Mouse (Mus musculus): ENCODE measurements at regions not wholly inside any gene's neighbourhood (a gene's known extent, or its start where the extent isn't known, plus 50 kb on each side); places are given as distances from the start of the nearest gene placed in this dataset.

DNA sequence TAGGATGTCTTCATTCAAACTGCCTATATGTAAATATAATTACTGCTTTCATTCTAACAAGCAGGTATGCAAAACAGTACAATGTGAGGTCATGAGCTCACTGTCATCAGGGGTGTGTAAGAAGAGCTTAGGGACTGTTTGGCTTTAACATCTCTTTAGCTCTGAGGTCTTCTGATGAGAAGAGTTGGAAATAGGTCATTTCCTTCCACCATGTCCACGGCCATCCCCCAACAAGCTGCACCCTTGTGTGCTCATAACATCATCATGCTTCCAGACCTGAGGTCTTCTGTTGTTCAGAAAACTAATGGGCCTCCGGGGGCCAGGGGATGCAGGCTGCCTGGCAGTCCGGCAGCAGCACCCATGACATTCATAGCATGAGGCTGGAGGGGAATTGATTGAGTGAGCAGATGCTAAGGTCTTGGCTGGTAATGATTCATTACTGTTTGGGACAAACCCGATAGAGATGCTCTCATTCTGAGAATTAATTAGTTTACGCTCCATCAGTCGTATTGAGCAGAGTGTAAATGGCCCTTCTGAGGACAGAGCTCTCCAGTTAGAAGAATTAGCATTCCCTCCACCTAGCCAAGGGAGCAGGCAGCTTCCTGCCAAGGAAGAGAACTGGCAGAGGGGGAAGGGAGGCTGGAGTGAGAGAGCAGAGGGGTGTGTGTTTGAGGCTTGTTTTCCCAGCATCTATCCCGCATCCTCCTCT lies 64.0 kb downstream of the Rps24 start:
- Histone ChIP-seq H3K27ac (ENCODE audit: low read depth, low read length) (peak overlapping the region; percentile 80), H3K36me3 (ENCODE audit: control insufficient read depth, insufficient read depth, low read length) (no peaks in the 10 kb centered on the region), H3K4me3 (ENCODE audit: low read depth, low read length) (no peak overlapping the region), H3K9me3 (ENCODE audit: control insufficient read depth, low read length) (no peaks in the 10 kb centered on the region), H3K4me1 (replicated peaks; ENCODE audit: control insufficient read depth, insufficient read depth, low read length) (peaks cover 6% of the 10 kb centered on the region; the same call in 1 of the 2 replicates), H3K4me2 (ENCODE audit: low read depth, low read length, severe bottlenecking) (peak overlapping the region; percentile 18; the same call in 1 of the 2 replicates), H3K9ac (ENCODE audit: low read length) (no peak overlapping the region), H3K27me3 (ENCODE audit: control insufficient read depth, insufficient read depth, low read length) (no peaks in the 10 kb centered on the region)
- DNase-seq (ENCODE audit: low spot score) (peak; percentile 69), ATAC-seq (replicated peaks; ENCODE audit: low FRiP score) (peak; percentile 94)
- 34% methylated on average over 7 of the region's 7 CpGs for WGBS

DNA sequence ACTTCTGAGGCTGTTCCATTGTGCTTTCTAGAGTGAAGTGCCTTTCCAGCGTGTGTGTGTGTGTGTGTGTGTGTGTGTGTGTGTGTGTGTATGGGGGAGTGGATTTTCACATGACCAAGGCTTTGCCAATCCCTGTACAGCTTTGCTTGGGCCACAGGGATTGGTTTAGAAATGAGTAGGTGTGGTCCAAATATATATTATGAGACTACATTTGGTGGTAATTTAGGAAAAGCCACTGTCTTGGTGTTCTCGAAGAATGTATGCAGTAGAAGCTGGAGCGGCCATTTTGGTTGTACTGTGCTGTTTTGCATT lies 64.5 kb downstream of the Rps24 start:
- Histone ChIP-seq H3K9ac (ENCODE audit: low read length) (no peak overlapping the region), H3K36me3 (ENCODE audit: control insufficient read depth, insufficient read depth, low read length) (no peaks in the 10 kb centered on the region), H3K27me3 (ENCODE audit: control insufficient read depth, insufficient read depth, low read length) (no peaks in the 10 kb centered on the region), H3K27ac (ENCODE audit: low read depth, low read length) (peak overlapping the region; percentile 80), H3K4me2 (ENCODE audit: low read depth, low read length, severe bottlenecking) (peak overlapping the region; percentile 18; the same call in 1 of the 2 replicates), H3K4me3 (ENCODE audit: low read depth, low read length) (no peak overlapping the region), H3K9me3 (ENCODE audit: control insufficient read depth, low read length) (no peaks in the 10 kb centered on the region), H3K4me1 (replicated peaks; ENCODE audit: control insufficient read depth, insufficient read depth, low read length) (peaks cover 6% of the 10 kb centered on the region; the same call in 1 of the 2 replicates)
- ATAC-seq (replicated peaks; ENCODE audit: low FRiP score): peak; percentile 77; the same call in 1 of the 2 replicates
- WGBS: 64% methylated on average over 3 of the region's 3 CpGs
- DNase-seq (ENCODE audit: low spot score): no peak

DNA sequence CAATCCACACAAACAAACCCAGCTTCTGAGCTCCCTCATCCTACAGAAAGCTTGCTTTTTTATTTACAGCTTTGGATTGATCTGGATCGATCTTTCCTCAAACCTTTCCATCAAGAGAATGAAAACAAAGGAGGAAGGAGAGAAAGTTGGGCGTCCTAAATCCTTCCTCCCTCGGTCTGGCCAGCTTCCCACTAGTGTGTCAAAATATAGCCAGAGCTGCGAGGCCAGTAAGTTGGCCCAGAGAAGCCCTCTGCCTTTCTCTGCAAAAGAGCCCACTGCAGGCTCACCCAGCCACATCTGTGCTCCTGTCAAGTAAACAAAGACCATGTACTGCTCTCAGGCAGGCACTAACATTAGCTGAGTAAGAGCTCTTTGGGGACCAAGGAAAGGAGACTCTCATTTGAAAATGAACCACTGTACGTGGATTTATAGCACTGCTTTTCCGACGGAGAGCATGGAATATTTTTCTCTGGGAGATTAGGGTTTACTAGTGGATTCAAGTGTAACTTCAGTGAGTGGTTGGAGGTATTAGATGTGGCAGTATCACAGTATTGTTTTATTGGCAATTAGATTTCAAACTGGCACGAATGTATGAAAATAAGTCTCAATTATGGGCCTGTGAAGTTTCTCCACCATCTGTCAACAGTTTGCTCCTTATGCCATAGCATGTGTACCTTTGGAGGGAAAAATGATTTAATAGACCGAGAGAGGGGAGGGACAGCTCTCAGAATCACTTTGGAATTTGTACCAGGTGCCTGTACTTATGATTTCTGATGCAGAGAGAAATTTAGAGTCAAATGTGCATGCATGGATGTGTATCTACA lies 78.1 kb downstream of the Rps24 start:
- H3K27ac ChIP-seq (ENCODE audit: low read depth, low read length): no peak overlapping the region
- DNase-seq (ENCODE audit: low spot score): no peak
- H3K4me1 ChIP-seq (replicated peaks; ENCODE audit: control insufficient read depth, insufficient read depth, low read length): 0 out of 2 replicates have a peak, but pooled peaks cover 1% of the 10 kb centered on the region
- H3K9me3 ChIP-seq (ENCODE audit: control insufficient read depth, low read length): no peaks in the 10 kb centered on the region
- ATAC-seq (replicated peaks; ENCODE audit: low FRiP score): no peak
- H3K36me3 ChIP-seq (ENCODE audit: control insufficient read depth, insufficient read depth, low read length): no peaks in the 10 kb centered on the region
- no peak overlapping the region for H3K4me3 ChIP-seq (ENCODE audit: low read depth, low read length)
- H3K27me3 ChIP-seq (ENCODE audit: control insufficient read depth, insufficient read depth, low read length): no peaks in the 10 kb centered on the region
- WGBS: 79% methylated on average over 9 of the region's 9 CpGs
- no peak overlapping the region for H3K4me2 ChIP-seq (ENCODE audit: low read depth, low read length, severe bottlenecking)
- H3K9ac ChIP-seq (ENCODE audit: low read length): no peak overlapping the region

DNA sequence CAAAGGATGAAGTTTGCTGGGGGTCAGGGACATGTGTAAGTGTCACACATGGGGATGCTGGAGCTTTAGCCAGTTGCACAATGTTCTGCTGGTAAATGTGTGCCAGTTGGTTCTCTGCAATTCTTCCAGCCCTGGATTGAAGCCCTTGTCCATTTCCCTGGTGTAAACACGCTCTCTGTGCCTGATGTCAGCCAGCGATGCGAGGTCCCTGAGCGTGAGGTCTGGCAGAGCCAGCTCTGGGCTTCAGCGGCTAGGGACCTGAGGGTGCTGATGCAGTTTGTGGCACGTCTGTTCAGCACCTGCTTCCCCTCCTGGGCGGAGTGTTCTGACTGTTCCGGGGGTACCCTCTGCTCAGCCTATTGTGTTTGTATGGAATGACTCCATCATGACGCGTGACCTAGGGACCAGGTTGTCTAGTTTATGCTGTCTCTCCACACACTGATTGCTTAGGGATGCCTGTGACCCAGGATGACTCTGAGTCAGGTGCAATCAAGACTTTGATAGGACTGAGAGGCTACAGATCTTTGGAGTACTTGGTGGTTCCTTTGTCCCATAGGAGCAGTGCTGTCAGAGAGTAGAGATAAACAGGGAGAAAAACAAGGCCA lies 78.9 kb downstream of the Rps24 start:
- 88% methylated on average over 10 of the region's 10 CpGs for WGBS

DNA sequence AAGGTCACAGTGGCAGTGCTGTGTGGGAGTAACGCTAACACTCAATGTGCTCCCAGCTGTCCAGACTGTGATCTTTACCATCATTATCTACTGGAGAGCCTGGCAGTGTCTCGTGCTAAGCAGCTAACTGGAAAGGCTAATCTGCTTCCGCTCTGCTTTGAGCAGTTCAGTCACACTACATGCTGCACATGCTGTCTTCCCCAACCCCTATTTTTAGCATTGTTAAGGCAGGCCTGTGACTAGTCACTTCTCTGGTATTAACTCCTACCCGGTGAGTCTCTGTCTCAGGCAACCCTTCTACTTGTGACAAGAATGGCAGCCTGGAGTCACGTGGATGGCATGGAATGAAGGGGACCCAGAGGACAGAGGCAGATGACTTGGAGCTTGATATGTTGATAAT lies 88.2 kb downstream of the Rps24 start:
- H3K9me3 ChIP-seq (ENCODE audit: control insufficient read depth, low read length): no peaks in the 10 kb centered on the region
- no peak for DNase-seq (ENCODE audit: low spot score)
- no peak for ATAC-seq (replicated peaks; ENCODE audit: low FRiP score)
- H3K4me1 ChIP-seq (replicated peaks; ENCODE audit: control insufficient read depth, insufficient read depth, low read length): peaks cover 12% of the 10 kb centered on the region
- no peak overlapping the region for H3K9ac ChIP-seq (ENCODE audit: low read length)
- 87% methylated on average over 5 of the region's 5 CpGs for WGBS
- no peak overlapping the region for H3K4me2 ChIP-seq (ENCODE audit: low read depth, low read length, severe bottlenecking)
- H3K36me3 ChIP-seq (ENCODE audit: control insufficient read depth, insufficient read depth, low read length): no peaks in the 10 kb centered on the region
- no peak overlapping the region for H3K27ac ChIP-seq (ENCODE audit: low read depth, low read length)
- no peak overlapping the region for H3K4me3 ChIP-seq (ENCODE audit: low read depth, low read length)
- H3K27me3 ChIP-seq (ENCODE audit: control insufficient read depth, insufficient read depth, low read length): no peaks in the 10 kb centered on the region

More for the DNA sequence above, 78.9 kb downstream of the Rps24 start:
- H3K4me1 ChIP-seq (replicated peaks; ENCODE audit: control insufficient read depth, insufficient read depth, low read length): 0 out of 2 replicates have a peak, but pooled peaks cover 1% of the 10 kb centered on the region
- no peaks in the 10 kb centered on the region for H3K27me3 ChIP-seq (ENCODE audit: control insufficient read depth, insufficient read depth, low read length)
- H3K4me3 ChIP-seq (ENCODE audit: low read depth, low read length): no peak overlapping the region
- no peak overlapping the region for H3K9ac ChIP-seq (ENCODE audit: low read length)
- ATAC-seq (replicated peaks; ENCODE audit: low FRiP score) (no peak), DNase-seq (ENCODE audit: low spot score) (no peak)
- no peaks in the 10 kb centered on the region for H3K9me3 ChIP-seq (ENCODE audit: control insufficient read depth, low read length)
- no peak overlapping the region for H3K27ac ChIP-seq (ENCODE audit: low read depth, low read length)
- no peaks in the 10 kb centered on the region for H3K36me3 ChIP-seq (ENCODE audit: control insufficient read depth, insufficient read depth, low read length)
- no peak overlapping the region for H3K4me2 ChIP-seq (ENCODE audit: low read depth, low read length, severe bottlenecking)

DNA sequence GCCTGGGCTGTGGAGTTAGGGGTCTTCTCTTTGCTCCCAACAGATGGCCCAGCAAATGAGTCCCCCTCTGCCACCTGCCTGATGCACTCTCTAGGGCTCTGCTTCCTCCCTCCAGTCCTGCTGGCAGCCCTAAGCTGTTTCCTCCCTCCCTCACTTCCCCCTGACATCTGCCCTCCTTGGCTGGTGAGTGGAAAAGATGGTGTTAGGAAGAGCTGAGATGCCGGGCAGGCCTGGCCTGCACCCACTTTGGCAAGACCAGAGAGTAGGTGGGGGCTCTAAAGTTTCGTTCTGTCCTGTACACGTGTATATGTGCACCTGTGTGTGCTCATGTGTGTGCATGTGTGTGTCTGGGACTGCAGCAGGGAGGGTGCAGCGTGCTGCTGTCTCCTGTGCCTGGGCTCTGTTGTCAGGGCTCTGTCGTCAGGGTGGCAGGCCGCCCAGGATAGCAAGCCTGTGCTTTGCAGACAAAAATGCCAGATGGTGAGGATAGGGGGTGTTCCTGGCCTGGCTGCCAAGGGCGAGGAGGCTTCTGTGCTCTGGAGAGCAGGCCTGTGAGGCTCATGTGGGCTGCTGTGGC lies 91.7 kb downstream of the Rps24 start:
- DNase-seq (ENCODE audit: low spot score) (peak; percentile 56), ATAC-seq (replicated peaks; ENCODE audit: low FRiP score) (peak; percentile 80)
- Histone ChIP-seq H3K36me3 (ENCODE audit: control insufficient read depth, insufficient read depth, low read length) (no peaks in the 10 kb centered on the region), H3K4me2 (ENCODE audit: low read depth, low read length, severe bottlenecking) (no peak overlapping the region), H3K4me3 (ENCODE audit: low read depth, low read length) (no peak overlapping the region), H3K9me3 (ENCODE audit: control insufficient read depth, low read length) (no peaks in the 10 kb centered on the region), H3K27ac (ENCODE audit: low read depth, low read length) (peak overlapping the region; percentile 75), H3K9ac (ENCODE audit: low read length) (peak overlapping the region; percentile 0; the same call in 1 of the 2 replicates), H3K4me1 (replicated peaks; ENCODE audit: control insufficient read depth, insufficient read depth, low read length) (peaks cover 12% of the 10 kb centered on the region), H3K27me3 (ENCODE audit: control insufficient read depth, insufficient read depth, low read length) (no peaks in the 10 kb centered on the region)
- 29% methylated on average over 7 of the region's 7 CpGs for WGBS

DNA sequence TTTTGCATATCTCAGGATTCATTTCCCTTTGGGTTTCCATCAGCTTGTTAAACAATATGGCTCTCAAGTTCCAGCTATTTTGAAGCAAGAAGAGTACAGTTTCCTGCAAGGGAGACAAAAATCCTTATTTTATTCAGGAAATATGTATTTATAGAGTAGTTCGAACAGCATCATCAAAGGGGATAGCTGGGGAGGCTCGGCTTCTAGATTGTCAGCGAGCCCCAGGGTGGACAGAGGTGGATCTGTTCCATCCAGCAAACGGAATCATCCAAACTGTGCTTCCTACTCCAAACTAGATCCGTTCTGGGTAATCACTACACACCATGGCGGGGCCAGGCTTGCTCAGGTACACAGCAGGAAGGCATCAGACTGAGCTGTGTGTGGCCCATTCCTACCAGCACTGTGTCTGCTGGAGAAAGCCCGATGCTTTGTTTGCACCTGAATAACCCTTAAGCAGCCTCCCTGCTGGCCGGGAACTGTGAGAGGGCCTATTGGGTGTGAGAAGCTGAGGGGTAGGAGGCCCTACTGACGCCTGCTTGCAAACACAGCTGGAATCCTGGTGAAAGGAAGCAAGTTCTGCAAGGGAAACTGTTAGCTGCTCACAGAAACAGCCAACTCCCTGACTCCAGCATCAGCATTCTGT lies 92.3 kb downstream of the Rps24 start:
- Histone ChIP-seq H3K27me3 (ENCODE audit: control insufficient read depth, insufficient read depth, low read length) (no peaks in the 10 kb centered on the region), H3K9ac (ENCODE audit: low read length) (peak overlapping the region; percentile 43; the same call in 1 of the 2 replicates), H3K4me2 (ENCODE audit: low read depth, low read length, severe bottlenecking) (no peak overlapping the region), H3K4me3 (ENCODE audit: low read depth, low read length) (no peak overlapping the region), H3K27ac (ENCODE audit: low read depth, low read length) (peak overlapping the region; percentile 75), H3K36me3 (ENCODE audit: control insufficient read depth, insufficient read depth, low read length) (no peaks in the 10 kb centered on the region), H3K4me1 (replicated peaks; ENCODE audit: control insufficient read depth, insufficient read depth, low read length) (peaks cover 12% of the 10 kb centered on the region), H3K9me3 (ENCODE audit: control insufficient read depth, low read length) (no peaks in the 10 kb centered on the region)
- 14% methylated on average over 9 of the region's 9 CpGs for WGBS
- ATAC-seq (replicated peaks; ENCODE audit: low FRiP score) (0 out of 2 replicates have a peak, but pooled peaks have one; percentile 54), DNase-seq (ENCODE audit: low spot score) (peak; percentile 56)
